Mouse (Mus musculus): ENCODE results near the gene Erh. TPM values are rescaled to one million over a fixed set of nuclear protein-coding genes. Genes with fewer than 3 reads are reported as not detected.
A peak's percentile ranks its signal among the peaks of the same experiment; 100 is the strongest.

Gene Erh
- polyA plus RNA-seq, 1 experiment from 2014 or later: 296 TPM

DNA sequence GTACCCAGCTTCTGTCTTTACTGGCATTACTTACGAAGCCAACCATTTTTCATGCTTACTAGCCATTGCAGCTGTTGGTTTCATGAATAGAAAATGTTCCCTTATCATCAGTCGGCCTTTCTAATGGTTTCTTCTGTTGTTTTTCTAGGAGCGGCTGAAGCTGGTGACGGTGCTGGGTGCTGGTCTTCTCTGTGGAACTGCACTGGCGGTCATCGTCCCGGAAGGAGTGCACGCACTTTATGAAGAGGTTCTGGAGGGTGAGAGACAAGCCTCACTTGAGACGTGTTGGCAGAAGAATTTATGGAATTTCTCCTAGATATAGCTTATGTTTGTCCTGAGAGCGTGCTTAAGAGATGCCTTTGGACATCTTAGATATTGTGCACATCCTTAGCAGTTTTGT lies 18.2 kb upstream of the Erh start:
- Histone ChIP-seq H3K27me3 (no peaks in the 10 kb centered on the region), H3K27ac (replicated peaks) (no peak overlapping the region), H3K9ac (no peak overlapping the region), H3K9me3 (no peaks in the 10 kb centered on the region), H3K4me2 (no peak overlapping the region), H3K4me3 (no peak overlapping the region), H3K4me1 (replicated peaks) (no peaks in the 10 kb centered on the region; the same call in 1 of the 2 replicates), H3K36me3 (peaks cover 30% of the 10 kb centered on the region)
- ATAC-seq (ENCODE audit: low read depth): no peak
- WGBS: 94% methylated on average over 10 of the region's 10 CpGs

GRCm38 (mm10) chr12:80658661-80659060 lies 14.5 kb upstream of the Erh start:
- H3K4me1 ChIP-seq (replicated peaks): no peaks in the 10 kb centered on the region; the same call in 1 of the 2 replicates
- no peaks in the 10 kb centered on the region for H3K27me3 ChIP-seq
- no peaks in the 10 kb centered on the region for H3K9me3 ChIP-seq
- H3K4me3 ChIP-seq: no peak overlapping the region
- no peak overlapping the region for H3K9ac ChIP-seq
- peaks cover 15% of the 10 kb centered on the region for H3K36me3 ChIP-seq
- ATAC-seq (ENCODE audit: low read depth): no peak
- no peak overlapping the region for H3K4me2 ChIP-seq
- 90% methylated on average over 6 of the region's 6 CpGs for WGBS
- no peak overlapping the region for H3K27ac ChIP-seq (replicated peaks)

- Histone ChIP-seq H3K27ac (replicated peaks) (no peak overlapping the region), H3K9me3 (no peaks in the 10 kb centered on the region), H3K9ac (no peak overlapping the region), H3K4me1 (replicated peaks) (no peaks in the 10 kb centered on the region; the same call in 1 of the 2 replicates), H3K27me3 (no peaks in the 10 kb centered on the region), H3K4me2 (no peak overlapping the region), H3K4me3 (no peak overlapping the region), H3K36me3 (0 out of 2 replicates have a peak, but pooled peaks cover 5% of the 10 kb centered on the region)
- no peak for ATAC-seq (ENCODE audit: low read depth)
- 91% methylated on average over 3 of the region's 3 CpGs for WGBS
These were observed 10.5 kb upstream of the Erh start for GRCm38 (mm10) chr12:80654659-80655025.

- Histone ChIP-seq H3K9me3 (no peaks in the 10 kb centered on the region), H3K36me3 (0 out of 2 replicates have a peak, but pooled peaks cover 6% of the 10 kb centered on the region), H3K4me1 (replicated peaks) (peaks cover under 1% of the 10 kb centered on the region; the same call in 1 of the 2 replicates), H3K9ac (no peak overlapping the region), H3K27ac (replicated peaks) (no peak overlapping the region), H3K27me3 (no peaks in the 10 kb centered on the region), H3K4me3 (no peak overlapping the region), H3K4me2 (no peak overlapping the region)
- no peak for ATAC-seq (ENCODE audit: low read depth)
- 91% methylated on average over 7 of the region's 7 CpGs for WGBS
These were observed 10.0 kb upstream of the Erh start for GRCm38 (mm10) chr12:80653951-80654658.

GRCm38 (mm10) chr12:80646377-80646776 lies 2.2 kb upstream of the Erh start:
- no peak overlapping the region for H3K27ac ChIP-seq (replicated peaks)
- peak overlapping the region; percentile 96; the same call in 1 of the 2 replicates for H3K4me3 ChIP-seq
- H3K27me3 ChIP-seq: no peaks in the 10 kb centered on the region
- peaks cover 23% of the 10 kb centered on the region for H3K36me3 ChIP-seq
- peak overlapping the region; percentile 97 for H3K4me2 ChIP-seq
- H3K9me3 ChIP-seq: no peaks in the 10 kb centered on the region
- no peak for ATAC-seq (ENCODE audit: low read depth)
- peaks cover 55% of the 10 kb centered on the region for H3K4me1 ChIP-seq (replicated peaks)
- H3K9ac ChIP-seq: peak overlapping the region; percentile 53
- 95% methylated on average over 3 of the region's 3 CpGs for WGBS

GRCm38 (mm10) chr12:80644506-80644868 lies 346 bp upstream of the Erh start:
- peak overlapping the region; percentile 97 for H3K4me2 ChIP-seq
- no peak for ATAC-seq (ENCODE audit: low read depth)
- peak overlapping the region; percentile 96 for H3K4me3 ChIP-seq
- 11% methylated on average over 18 of the region's 18 CpGs for WGBS
- peaks cover 36% of the 10 kb centered on the region for H3K36me3 ChIP-seq
- no peaks in the 10 kb centered on the region for H3K27me3 ChIP-seq
- H3K4me1 ChIP-seq (replicated peaks): peaks cover 55% of the 10 kb centered on the region
- H3K9ac ChIP-seq: peak overlapping the region; percentile 97
- peak overlapping the region; percentile 91; the same call in 1 of the 2 replicates for H3K27ac ChIP-seq (replicated peaks)
- H3K9me3 ChIP-seq: no peaks in the 10 kb centered on the region

DNA sequence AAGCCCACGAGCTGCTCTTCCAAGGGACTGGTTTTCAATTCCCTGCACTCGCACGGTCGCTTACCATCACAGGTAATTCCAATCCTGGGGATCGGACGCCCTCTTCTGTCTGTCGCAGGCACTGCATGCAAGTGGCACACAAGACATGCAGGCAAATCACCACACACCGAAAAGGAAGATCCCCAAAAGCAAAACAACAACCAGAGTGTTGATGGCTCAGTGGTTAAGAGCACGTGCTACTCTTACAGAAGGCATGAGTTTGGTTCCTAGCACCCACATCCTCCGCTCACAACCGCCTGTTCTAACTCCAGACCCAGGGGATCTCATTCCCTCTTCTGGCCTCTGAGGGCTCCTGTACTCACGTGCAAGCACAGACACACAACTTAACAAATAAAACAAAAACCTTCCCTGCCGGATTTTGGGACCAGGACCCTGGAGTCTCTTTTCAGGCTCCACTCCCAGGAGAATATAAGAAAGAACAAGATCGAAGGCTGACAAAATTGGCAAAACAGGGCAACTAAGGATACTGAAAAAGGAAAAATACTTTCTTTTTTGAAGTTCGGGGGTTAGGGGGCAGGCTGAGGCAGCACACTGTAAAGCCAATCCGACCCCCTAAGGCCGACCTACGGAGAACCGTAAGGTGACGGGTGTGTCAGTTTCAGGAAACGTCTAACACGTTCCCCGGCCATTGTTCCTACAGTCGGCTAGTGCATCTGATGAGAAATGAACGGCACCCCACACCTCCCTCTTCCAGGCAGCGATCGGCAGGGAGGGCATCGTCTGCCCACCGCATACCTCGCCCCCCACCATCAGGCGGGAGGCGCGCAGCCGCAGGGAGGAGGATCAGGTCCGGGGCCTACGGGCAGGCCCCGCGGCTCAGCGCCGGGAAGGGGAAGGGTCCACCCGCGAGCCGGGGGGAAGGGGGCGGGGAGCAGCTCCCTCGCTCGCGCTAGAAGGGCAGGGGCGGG lies 1.1 kb downstream of the Erh start:
- H3K4me2 ChIP-seq: peak overlapping the region; percentile 97
- peak; percentile 83 for ATAC-seq (ENCODE audit: low read depth)
- peak overlapping the region; percentile 96 for H3K4me3 ChIP-seq
- H3K9me3 ChIP-seq: no peaks in the 10 kb centered on the region
- H3K27me3 ChIP-seq: no peaks in the 10 kb centered on the region
- peaks cover 48% of the 10 kb centered on the region for H3K4me1 ChIP-seq (replicated peaks)
- peaks cover 42% of the 10 kb centered on the region for H3K36me3 ChIP-seq
- peak overlapping the region; percentile 97 for H3K9ac ChIP-seq
- WGBS: 3% methylated on average over 47 of the region's 48 CpGs
- H3K27ac ChIP-seq (replicated peaks): peak overlapping the region; percentile 91

- peaks cover 55% of the 10 kb centered on the region for H3K36me3 ChIP-seq
- H3K9ac ChIP-seq: no peak overlapping the region
- no peaks in the 10 kb centered on the region for H3K4me1 ChIP-seq (replicated peaks)
- no peaks in the 10 kb centered on the region for H3K27me3 ChIP-seq
- H3K27ac ChIP-seq (replicated peaks): no peak overlapping the region
- no peak for ATAC-seq (ENCODE audit: low read depth)
- H3K4me3 ChIP-seq: no peak overlapping the region
- H3K9me3 ChIP-seq: no peaks in the 10 kb centered on the region
- 90% methylated on average over 5 of the region's 5 CpGs for WGBS
- no peak overlapping the region for H3K4me2 ChIP-seq
These were observed 12.4 kb downstream of the Erh start for GRCm38 (mm10) chr12:80631790-80632189.

DNA sequence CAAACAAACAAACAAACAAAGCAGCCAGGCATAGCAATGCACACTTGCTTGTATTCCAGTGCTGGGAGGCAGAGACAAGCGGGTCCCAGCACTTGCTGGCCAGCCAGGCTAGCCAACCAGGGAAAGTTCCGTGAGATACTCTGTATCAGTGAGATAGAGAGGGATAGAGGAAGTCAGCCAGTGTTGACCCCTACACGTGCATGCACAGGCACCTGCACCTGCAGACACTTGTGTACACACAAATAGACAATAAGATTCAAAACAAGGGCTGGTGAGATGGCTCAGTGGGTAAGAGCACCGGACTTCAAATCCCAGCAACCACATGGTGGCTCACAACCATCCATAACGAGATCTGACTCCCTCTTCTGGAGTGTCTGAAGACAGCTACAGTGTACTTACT lies 23.6 kb downstream of the Erh start:
- ATAC-seq (ENCODE audit: low read depth): no peak
- no peaks in the 10 kb centered on the region for H3K9me3 ChIP-seq
- no peaks in the 10 kb centered on the region for H3K4me1 ChIP-seq (replicated peaks)
- H3K27ac ChIP-seq (replicated peaks): no peak overlapping the region
- H3K4me3 ChIP-seq: no peak overlapping the region
- H3K4me2 ChIP-seq: no peak overlapping the region
- H3K9ac ChIP-seq: no peak overlapping the region
- H3K27me3 ChIP-seq: no peaks in the 10 kb centered on the region
- H3K36me3 ChIP-seq: no peaks in the 10 kb centered on the region
- WGBS: 76% methylated on average over 5 of the region's 5 CpGs

- 37% methylated on average over 7 of the region's 7 CpGs for whole genome bisulfite sequencing
- H3K9ac ChIP-seq: no peak overlapping the region
- 0 out of 2 replicates have a peak, but pooled peaks cover 4% of the 10 kb centered on the region for H3K4me1 ChIP-seq (replicated peaks)
- no peak overlapping the region for H3K4me3 ChIP-seq
- no peak overlapping the region for H3K4me2 ChIP-seq
- H3K9me3 ChIP-seq: no peaks in the 10 kb centered on the region
- ATAC-seq (ENCODE audit: low read depth): no peak
- H3K27ac ChIP-seq (replicated peaks): no peak overlapping the region
- H3K36me3 ChIP-seq: no peaks in the 10 kb centered on the region
- H3K27me3 ChIP-seq: no peaks in the 10 kb centered on the region
These were observed 28.5 kb downstream of the Erh start for GRCm38 (mm10) chr12:80615371-80616257.

DNA sequence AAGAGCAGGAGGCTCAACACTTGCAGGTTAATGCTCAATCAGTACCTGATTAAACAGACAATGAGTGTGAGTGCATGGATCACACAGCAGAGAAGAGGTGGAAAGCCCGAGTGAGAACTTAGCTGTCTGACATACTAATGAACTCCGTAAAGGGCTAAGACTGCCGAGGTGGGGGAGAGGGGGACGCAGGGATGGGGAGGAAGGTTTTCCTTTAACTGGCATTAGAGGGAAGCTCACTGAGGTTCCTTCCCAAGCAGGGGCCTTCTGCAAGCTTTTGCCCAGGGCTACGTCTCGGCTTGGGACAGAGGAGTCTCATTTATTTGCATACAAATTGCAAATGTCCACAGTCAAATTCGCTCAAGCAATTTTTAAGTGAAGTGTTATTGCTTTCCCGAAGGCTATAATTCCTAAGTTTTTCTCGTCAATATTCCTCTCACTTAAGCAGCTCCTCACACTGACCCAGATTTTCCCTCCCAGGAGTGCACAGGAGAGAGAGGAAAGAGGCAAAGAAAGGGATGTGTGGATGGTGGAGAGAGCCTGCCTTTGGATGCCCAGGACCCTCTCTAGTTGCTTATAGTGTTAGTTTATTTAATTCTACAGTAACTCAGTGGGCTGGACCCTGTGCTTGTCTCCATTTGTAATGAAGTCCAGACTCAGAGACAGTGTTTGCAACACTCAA lies 31.9 kb downstream of the Erh start:
- Histone ChIP-seq H3K4me3 (no peak overlapping the region), H3K4me2 (no peak overlapping the region), H3K36me3 (no peaks in the 10 kb centered on the region), H3K9ac (no peak overlapping the region), H3K27me3 (no peaks in the 10 kb centered on the region), H3K4me1 (replicated peaks) (0 out of 2 replicates have a peak, but pooled peaks cover 4% of the 10 kb centered on the region), H3K27ac (replicated peaks) (no peak overlapping the region), H3K9me3 (no peaks in the 10 kb centered on the region)
- WGBS: 53% methylated on average over 9 of the region's 9 CpGs
- no peak for ATAC-seq (ENCODE audit: low read depth)
